8 mouse cellular contexts compared by ENCODE assay signal in genomic region chr9:56636214-56636613, GRCm38 (mm10).
DNase-seq lines count a peak whose midpoint lies in the region; ATAC-seq and TF ChIP-seq lines count a peak whose summit lies in the region.

No protein-coding gene starts in this region.

- peak; percentile 59 for ATAC-seq in embryonic facial prominence, embryonic 14.5 days (ENCODE audit: low read depth)
- ATAC-seq in kidney, embryonic 14.5 days (ENCODE audit: low FRiP score, low TSS enrichment): peak; percentile 72
- peak; percentile 62; the same call in 1 of the 2 replicates for ATAC-seq in limb, embryonic 14.5 days (ENCODE audit: low FRiP score, low read depth)

- TF ChIP-seq CTCF in bone marrow, adult 2 months (IDR thresholded peaks at IDR 0.05; ENCODE audit: control insufficient read depth, insufficient read depth, low read length): peak; percentile 98

- no peak overlapping the region for H3K27ac ChIP-seq in bone marrow, adult 2 months (ENCODE audit: control insufficient read depth, insufficient read depth, low read depth, low read length, poor library complexity)
- H3K27ac ChIP-seq in embryonic facial prominence, embryonic 14.5 days (replicated peaks; ENCODE audit: low read depth, low read length): no peak overlapping the region
- no peak overlapping the region for H3K27ac ChIP-seq in kidney, embryonic 14.5 days (ENCODE audit: low read depth, low read length)
- H3K27ac ChIP-seq in limb, embryonic 14.5 days (replicated peaks; ENCODE audit: low read depth, low read length): no peak overlapping the region

- under 1% methylated on average over 10 of the region's 10 CpGs for WGBS in bone marrow, adult 2 months
- WGBS in embryonic facial prominence, embryonic 14.5 days: 0% methylated on average over 10 of the region's 10 CpGs
- WGBS in kidney, embryonic 14.5 days: under 1% methylated on average over 10 of the region's 10 CpGs
- WGBS in limb, embryonic 14.5 days: under 1% methylated on average over 10 of the region's 10 CpGs

- peak overlapping the region; percentile 83; the same call in 1 of the 2 replicates for H3K9ac ChIP-seq in embryonic facial prominence, embryonic 14.5 days (ENCODE audit: low read depth, low read length)
- no peak overlapping the region for H3K9ac ChIP-seq in kidney, embryonic 14.5 days (ENCODE audit: low read depth, low read length)
- H3K9ac ChIP-seq in limb, embryonic 14.5 days (ENCODE audit: low read depth, low read length, severe bottlenecking): no peak overlapping the region

- H3K27me3 ChIP-seq in embryonic facial prominence, embryonic 14.5 days (replicated peaks; ENCODE audit: control insufficient read depth, insufficient read depth, low read length): peaks cover 44% of the 10 kb centered on the region
- peaks cover 50% of the 10 kb centered on the region for H3K27me3 ChIP-seq in kidney, embryonic 14.5 days (ENCODE audit: control insufficient read depth, insufficient read depth, low read length)
- H3K27me3 ChIP-seq in limb, embryonic 14.5 days (ENCODE audit: control insufficient read depth, insufficient read depth, low read length): peaks cover 35% of the 10 kb centered on the region

- no peaks in the 10 kb centered on the region for H3K36me3 ChIP-seq in embryonic facial prominence, embryonic 14.5 days (ENCODE audit: control insufficient read depth, insufficient read depth, low read length)
- H3K36me3 ChIP-seq in kidney, embryonic 14.5 days (ENCODE audit: control insufficient read depth, insufficient read depth, low read length): no peaks in the 10 kb centered on the region
- no peaks in the 10 kb centered on the region for H3K36me3 ChIP-seq in limb, embryonic 14.5 days (ENCODE audit: control insufficient read depth, insufficient read depth, low read length)

- no peak overlapping the region for H3K4me3 ChIP-seq in bone marrow, adult 2 months (replicated peaks; ENCODE audit: control insufficient read depth, low read depth, low read length)
- H3K4me3 ChIP-seq in embryonic facial prominence, embryonic 14.5 days (ENCODE audit: low read depth, low read length): peak overlapping the region; percentile 72
- peak overlapping the region; percentile 62 for H3K4me3 ChIP-seq in kidney, embryonic 14.5 days (ENCODE audit: low read length)
- peak overlapping the region; percentile 66 for H3K4me3 ChIP-seq in limb, embryonic 14.5 days (replicated peaks; ENCODE audit: low read length)

- DNase-seq in A20 (ENCODE audit: low read depth, low spot score): peak; percentile 73
- DNase-seq in embryonic facial prominence, embryonic 14.5 days (ENCODE audit: low spot score): peak; percentile 93
- DNase-seq in heart, adult 9 months (ENCODE audit: low spot score in 2 of 2): peak; percentile 78 to 83
- DNase-seq in limb, embryonic 14.5 days (ENCODE audit: low spot score): peak; percentile 90
- peak; percentile 29 to 53 for DNase-seq in monocyte, adult 2 months (ENCODE audit: low read depth in 1 of 2, low spot score in 2 of 2)
- DNase-seq in spleen, postnatal 14 days (ENCODE audit: low spot score in 2 of 2): peak; percentile 30 to 62

- TF ChIP-seq POLR2A in bone marrow, adult 2 months (IDR thresholded peaks at IDR 0.05; ENCODE audit: borderline replicate concordance, control insufficient read depth, low read depth, low read length): no peak
- 0 out of 2 replicates have a peak, but pooled peaks have one; percentile 37 for TF ChIP-seq POLR2A in limb, embryonic 14.5 days (IDR thresholded peaks at IDR 0.05; ENCODE audit: borderline replicate concordance, extremely low read depth, insufficient read depth, insufficient read length)

- H3K4me2 ChIP-seq in embryonic facial prominence, embryonic 14.5 days (ENCODE audit: low read depth, low read length): peak overlapping the region; percentile 98
- H3K4me2 ChIP-seq in kidney, embryonic 14.5 days (replicated peaks; ENCODE audit: low read depth, low read length): peak overlapping the region; percentile 78
- peak overlapping the region; percentile 95 for H3K4me2 ChIP-seq in limb, embryonic 14.5 days (replicated peaks; ENCODE audit: low read depth, low read length, severe bottlenecking)

- H3K4me1 ChIP-seq in bone marrow, adult 2 months (ENCODE audit: control insufficient read depth, insufficient read depth, low read length): no peaks in the 10 kb centered on the region
- no peaks in the 10 kb centered on the region for H3K4me1 ChIP-seq in embryonic facial prominence, embryonic 14.5 days (ENCODE audit: control insufficient read depth, insufficient read depth, low read length)
- peaks cover 21% of the 10 kb centered on the region for H3K4me1 ChIP-seq in kidney, embryonic 14.5 days (ENCODE audit: control insufficient read depth, insufficient read depth, low read length)
- H3K4me1 ChIP-seq in limb, embryonic 14.5 days (ENCODE audit: control insufficient read depth, insufficient read depth, low read length): peaks cover 15% of the 10 kb centered on the region

- H3K9me3 ChIP-seq in embryonic facial prominence, embryonic 14.5 days (ENCODE audit: control insufficient read depth, low read length): no peaks in the 10 kb centered on the region
- no peaks in the 10 kb centered on the region for H3K9me3 ChIP-seq in kidney, embryonic 14.5 days (ENCODE audit: control insufficient read depth, low read length)
- H3K9me3 ChIP-seq in limb, embryonic 14.5 days (ENCODE audit: control insufficient read depth, low read length): no peaks in the 10 kb centered on the region

Comparison
In these comparisons a context has a peak if more than half of its experiments do, and no peak if none do; other contexts are left out.
1. DNase-seq: peak in every context shown above with its lines; median percentile 93 in embryonic facial prominence, embryonic 14.5 days; 90 in limb, embryonic 14.5 days; 80 in heart, adult 9 months; 73 in A20; 46 in spleen, postnatal 14 days; 41 in monocyte, adult 2 months.